Mouse (Mus musculus) lung, postnatal 0 days (tissue): ENCODE measurements around the gene Cers2. TPM values are rescaled to one million over a fixed set of nuclear protein-coding genes. Genes with fewer than 3 reads are reported as not detected.

Experiments
- ATAC-seq: fragments of 200-750 bp; cut with Nextera tagmentation; 2 replicates; pipeline ENCODE4 v1.8.0; 2017; ENCODE audit warnings: moderate library complexity
- DNase-seq: peaks from one replicate; pipeline ENCODE4 v3.0.0-alpha.2; 2016; ENCODE audit warnings: low spot score
- H3K27ac ChIP-seq: fragments of 300-500 bp; sonication (generic); 2 replicates; pipeline ENCODE4 v1.5.1; 2014; ENCODE audit warnings: antibody characterized with exemption, mild to moderate bottlenecking, low read length, mixed read lengths
- H3K27me3 ChIP-seq: fragments of 300-500 bp; sonication (generic); replicated peaks from 2 replicates; pipeline ENCODE4 v1.6.1; 2014; ENCODE audit warnings: low read length, mixed read lengths; ENCODE audit not compliant: insufficient read depth
- H3K36me3 ChIP-seq: fragments of 300-500 bp; sonication (generic); 2 replicates; pipeline ENCODE4 v1.6.1; 2014; ENCODE audit warnings: low read length, mixed read lengths; ENCODE audit not compliant: insufficient read depth
- H3K4me1 ChIP-seq: fragments of 300-500 bp; sonication (generic); 2 replicates; pipeline ENCODE4 v1.6.1; 2014; ENCODE audit warnings: antibody characterized with exemption, low read depth, low read length, mixed read lengths; ENCODE audit not compliant: insufficient read depth
- H3K4me2 ChIP-seq: fragments of 300-500 bp; sonication (generic); replicated peaks from 2 replicates; pipeline ENCODE4 v1.6.1; 2014; ENCODE audit warnings: low read depth, mild to moderate bottlenecking, low read length, moderate library complexity, mixed read lengths
- H3K4me3 ChIP-seq: fragments of 300-500 bp; sonication (generic); 2 replicates; pipeline ENCODE4 v1.5.1; 2014; ENCODE audit warnings: low read depth, low read length
- H3K9ac ChIP-seq: fragments of 300-500 bp; sonication (generic); replicated peaks from 2 replicates; pipeline ENCODE4 v1.6.1; 2014; ENCODE audit warnings: low read depth, mild to moderate bottlenecking
- H3K9me3 ChIP-seq: fragments of 300-500 bp; sonication (generic); 2 replicates; pipeline ENCODE4 v1.6.1; 2016; ENCODE audit warnings: low read length, mixed read lengths
- CTCF ChIP-seq: IDR thresholded peaks from 2 replicates; pipeline ENCODE4 v1.5.1; 2016; ENCODE audit warnings: antibody characterized with exemption, mild to moderate bottlenecking
- EP300 ChIP-seq: IDR thresholded peaks from 2 replicates; pipeline ENCODE4 v1.6.1; 2016; ENCODE audit warnings: antibody characterized with exemption, mild to moderate bottlenecking, control low read depth
- WGBS: fragments of 180-500 bp; shearing (Covaris S2); extraction: QIAGEN DNeasy Blood & Tissue Kit; methylation state at CpG from one replicate; pipeline ENCODE4 v1.1.7; 2014; 5-methylcytosine and 5-hydroxymethylcytosine counted together
- polyA plus RNA-seq: library from polyadenylated mRNA; unstranded; fragments of >200 nt; fragmentation: Nextera tagmentation; extraction: Ambion mirVana; gene quantifications from 2 replicates; pipeline ENCODE4 v1.2.1, GENCODE M21; 2015

Gene Cers2
- polyA plus RNA-seq, 1 experiment from 2014 or later, result 291 TPM

GRCm38 (mm10) chr3:95313476-95313875 lies 1.1 kb upstream of the Cers2 start:
- Histone ChIP-seq H3K4me2 (no peak overlapping the region), H3K27ac (no peak overlapping the region), H3K27me3 (no peaks in the 10 kb centered on the region), H3K9me3 (no peaks in the 10 kb centered on the region), H3K4me3 (no peak overlapping the region), H3K36me3 (no peaks in the 10 kb centered on the region), H3K9ac (no peak overlapping the region), H3K4me1 (peaks cover 16% of the 10 kb centered on the region; the same call in 1 of the 2 replicates)
- TF ChIP-seq CTCF, result no peak
- no peak for TF ChIP-seq EP300
- no peak for DNase-seq
- no peak for ATAC-seq
- 46% methylated on average over 7 of the region's 7 CpGs for WGBS

- H3K9me3 ChIP-seq, result no peaks in the 10 kb centered on the region
- peaks cover 16% of the 10 kb centered on the region; the same call in 1 of the 2 replicates for H3K4me1 ChIP-seq
- H3K4me2 ChIP-seq, result no peak overlapping the region
- H3K27ac ChIP-seq, result no peak overlapping the region
- H3K9ac ChIP-seq, result no peak overlapping the region; the same call in 1 of the 2 replicates
- no peak overlapping the region for H3K4me3 ChIP-seq
- no peak for DNase-seq
- no peak for TF ChIP-seq EP300
- no peak for TF ChIP-seq CTCF
- 73% methylated on average over 6 of the region's 6 CpGs for WGBS
- H3K27me3 ChIP-seq, result no peaks in the 10 kb centered on the region
- ATAC-seq, result no peak
- H3K36me3 ChIP-seq, result no peaks in the 10 kb centered on the region
Measured at GRCm38 (mm10) chr3:95314075-95314474, 516 bp upstream of the Cers2 start.

GRCm38 (mm10) chr3:95315094-95315843 lies 678 bp downstream of the Cers2 start:
- H3K9ac ChIP-seq, result peak overlapping the region; percentile 98
- ATAC-seq, result peak; percentile 89
- peak; percentile 97 for DNase-seq
- H3K36me3 ChIP-seq, result no peaks in the 10 kb centered on the region
- 2% methylated on average over 54 of the region's 71 CpGs for WGBS
- no peaks in the 10 kb centered on the region for H3K9me3 ChIP-seq
- H3K4me3 ChIP-seq, result peak overlapping the region; percentile 95
- peaks cover 16% of the 10 kb centered on the region; the same call in 1 of the 2 replicates for H3K4me1 ChIP-seq
- TF ChIP-seq EP300, result no peak
- peak; percentile 72 for TF ChIP-seq CTCF
- H3K4me2 ChIP-seq, result peak overlapping the region; percentile 72
- peak overlapping the region; percentile 97 for H3K27ac ChIP-seq
- no peaks in the 10 kb centered on the region for H3K27me3 ChIP-seq

DNA sequence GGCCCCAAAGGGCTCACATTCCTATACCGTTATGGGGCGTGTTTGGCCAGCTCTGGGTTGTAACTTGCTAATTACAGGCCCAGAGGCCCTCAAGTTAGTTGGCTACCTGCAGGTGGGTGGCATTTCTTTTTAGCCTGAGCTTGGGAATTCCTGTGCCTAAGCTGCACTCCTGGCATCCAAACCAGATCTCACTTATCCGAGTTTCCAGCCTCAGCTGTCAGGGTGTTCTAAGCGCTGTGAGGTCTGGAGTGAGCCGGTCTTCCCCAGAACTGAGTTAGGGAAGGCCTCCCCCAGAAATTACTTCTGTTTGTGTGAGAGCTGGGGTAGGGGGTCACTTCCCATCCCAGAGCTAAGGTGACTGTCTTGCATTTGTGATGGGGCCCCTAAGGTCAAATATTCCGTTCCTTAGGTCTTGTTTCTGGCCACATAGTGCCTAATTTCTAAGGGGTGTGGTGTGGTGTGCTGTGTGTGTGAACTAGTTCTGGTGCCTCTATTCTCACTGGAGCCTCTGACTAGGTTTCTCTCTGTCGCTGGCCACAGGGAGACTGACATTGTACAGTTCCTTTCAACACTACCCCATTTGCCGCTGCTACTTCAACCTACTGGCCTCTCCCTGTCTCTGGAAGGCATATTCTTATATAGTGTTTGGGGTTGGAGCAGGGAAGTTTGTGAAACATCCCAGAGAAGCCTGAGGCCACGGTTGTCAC lies 1.4 kb downstream of the Cers2 start:
- H3K4me2 ChIP-seq, result peak overlapping the region; percentile 72
- no peak for ATAC-seq
- 6% methylated on average over 9 of the region's 9 CpGs for WGBS
- DNase-seq, result no peak
- peak overlapping the region; percentile 95 for H3K4me3 ChIP-seq
- peak overlapping the region; percentile 97 for H3K27ac ChIP-seq
- TF ChIP-seq CTCF, result no peak
- TF ChIP-seq EP300, result no peak
- peak overlapping the region; percentile 98 for H3K9ac ChIP-seq
- no peaks in the 10 kb centered on the region for H3K9me3 ChIP-seq
- peaks cover 6% of the 10 kb centered on the region; the same call in 1 of the 2 replicates for H3K36me3 ChIP-seq
- peaks cover 16% of the 10 kb centered on the region; the same call in 1 of the 2 replicates for H3K4me1 ChIP-seq
- no peaks in the 10 kb centered on the region for H3K27me3 ChIP-seq

- peak; percentile 53 for TF ChIP-seq EP300
- peak; percentile 83 for TF ChIP-seq CTCF
- Histone ChIP-seq H3K4me2 (peak overlapping the region; percentile 40), H3K27ac (peak overlapping the region; percentile 93), H3K4me1 (peaks cover 16% of the 10 kb centered on the region; the same call in 1 of the 2 replicates), H3K36me3 (peaks cover 22% of the 10 kb centered on the region), H3K9ac (no peak overlapping the region; the same call in 1 of the 2 replicates), H3K4me3 (peak overlapping the region; percentile 12; the same call in 1 of the 2 replicates), H3K9me3 (no peaks in the 10 kb centered on the region), H3K27me3 (no peaks in the 10 kb centered on the region)
- DNase-seq, result peak; percentile 94
- peak; percentile 72 for ATAC-seq
- 14% methylated on average over 12 of the region's 12 CpGs for WGBS
Measured at GRCm38 (mm10) chr3:95317414-95318080, 3.0 kb downstream of the Cers2 start.

GRCm38 (mm10) chr3:95318548-95318947 lies 4.0 kb downstream of the Cers2 start:
- peak overlapping the region; percentile 93 for H3K27ac ChIP-seq
- 0 out of 2 replicates have a peak overlapping the region, but pooled peaks have one; percentile 6 for H3K9ac ChIP-seq
- peak; percentile 77; the same call in 1 of the 2 replicates for TF ChIP-seq EP300
- 0 out of 2 replicates have a peak, but pooled peaks have one; percentile 22 for TF ChIP-seq CTCF
- H3K36me3 ChIP-seq, result peaks cover 30% of the 10 kb centered on the region
- peaks cover 16% of the 10 kb centered on the region; the same call in 1 of the 2 replicates for H3K4me1 ChIP-seq
- peak overlapping the region; percentile 23 for H3K4me2 ChIP-seq
- H3K9me3 ChIP-seq, result no peaks in the 10 kb centered on the region
- 30% methylated on average over 6 of the region's 6 CpGs for WGBS
- H3K4me3 ChIP-seq, result no peak overlapping the region
- DNase-seq, result peak; percentile 94
- no peaks in the 10 kb centered on the region for H3K27me3 ChIP-seq
- peak; percentile 62 for ATAC-seq
